Mouse (Mus musculus): Measurements from ENCODE around the gene Nudt22. TPM values are rescaled to one million over a fixed set of nuclear protein-coding genes. Genes with fewer than 3 reads are reported as not detected.

Nudt22 gene
- polyA plus RNA-seq, 1 experiment from 2014 or later, result 23.8 TPM

DNA sequence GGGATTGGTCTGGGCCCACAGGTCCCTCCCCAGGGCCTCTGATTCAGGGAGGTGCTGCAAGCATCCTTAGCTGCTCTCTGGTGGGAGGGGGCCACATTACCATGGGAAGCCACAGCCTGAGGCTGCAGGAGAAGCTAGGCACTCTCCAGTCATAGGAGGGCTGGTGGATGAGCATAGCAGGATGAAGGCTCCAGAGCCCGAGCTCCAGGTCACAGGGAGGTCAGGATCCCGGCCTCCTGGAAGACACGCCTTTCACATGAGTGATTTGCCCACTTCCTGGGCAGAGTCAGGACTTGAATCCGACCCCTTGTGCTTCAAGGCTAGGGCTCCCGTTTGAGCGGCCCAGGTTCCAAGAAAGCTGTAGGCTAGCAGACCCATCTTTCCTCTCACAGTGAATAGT lies 24.3 kb downstream of the Nudt22 start:
- H3K4me3 ChIP-seq, result no peak overlapping the region
- peaks cover 39% of the 10 kb centered on the region for H3K27me3 ChIP-seq
- H3K4me2 ChIP-seq, result no peak overlapping the region
- H3K9me3 ChIP-seq, result no peaks in the 10 kb centered on the region
- H3K36me3 ChIP-seq, result peaks cover 1% of the 10 kb centered on the region; the same call in 1 of the 2 replicates
- H3K4me1 ChIP-seq (replicated peaks), result peaks cover 44% of the 10 kb centered on the region
- no peak overlapping the region for H3K27ac ChIP-seq
- WGBS, result 40% methylated on average over 6 of the region's 6 CpGs
- peak overlapping the region; percentile 19; the same call in 1 of the 2 replicates for H3K9ac ChIP-seq
- no peak for ATAC-seq (ENCODE audit: low FRiP score)

- Histone ChIP-seq H3K4me3 (peak overlapping the region; percentile 41; the same call in 1 of the 2 replicates), H3K9ac (0 out of 2 replicates have a peak overlapping the region, but pooled peaks have one; percentile 36)
- WGBS, result 21% methylated on average over 11 of the region's 11 CpGs
Measured at GRCm38 (mm10) chr19:6970460-6971085, 25.3 kb downstream of the Nudt22 start.

GRCm38 (mm10) chr19:6969665-6970381 lies 26.1 kb downstream of the Nudt22 start:
- peaks cover 33% of the 10 kb centered on the region for H3K4me1 ChIP-seq (replicated peaks)
- H3K4me3 ChIP-seq, result peak overlapping the region; percentile 41
- no peaks in the 10 kb centered on the region for H3K36me3 ChIP-seq
- peak overlapping the region; percentile 48 for H3K4me2 ChIP-seq
- peaks cover 39% of the 10 kb centered on the region for H3K27me3 ChIP-seq
- 1% methylated on average over 36 of the region's 55 CpGs for WGBS
- H3K27ac ChIP-seq, result no peak overlapping the region
- H3K9me3 ChIP-seq, result no peaks in the 10 kb centered on the region
- peak overlapping the region; percentile 64 for H3K9ac ChIP-seq
- ATAC-seq (ENCODE audit: low FRiP score), result 0 out of 2 replicates have a peak, but pooled peaks have one; percentile 0

More at GRCm38 (mm10) chr19:6970460-6971085, 25.3 kb downstream of the Nudt22 start:
- Histone ChIP-seq H3K27ac (peak overlapping the region; percentile 30), H3K9me3 (no peaks in the 10 kb centered on the region), H3K36me3 (no peaks in the 10 kb centered on the region), H3K27me3 (peaks cover 39% of the 10 kb centered on the region), H3K4me1 (replicated peaks) (peaks cover 33% of the 10 kb centered on the region), H3K4me2 (peak overlapping the region; percentile 48)
- no peak for ATAC-seq (ENCODE audit: low FRiP score)

DNA sequence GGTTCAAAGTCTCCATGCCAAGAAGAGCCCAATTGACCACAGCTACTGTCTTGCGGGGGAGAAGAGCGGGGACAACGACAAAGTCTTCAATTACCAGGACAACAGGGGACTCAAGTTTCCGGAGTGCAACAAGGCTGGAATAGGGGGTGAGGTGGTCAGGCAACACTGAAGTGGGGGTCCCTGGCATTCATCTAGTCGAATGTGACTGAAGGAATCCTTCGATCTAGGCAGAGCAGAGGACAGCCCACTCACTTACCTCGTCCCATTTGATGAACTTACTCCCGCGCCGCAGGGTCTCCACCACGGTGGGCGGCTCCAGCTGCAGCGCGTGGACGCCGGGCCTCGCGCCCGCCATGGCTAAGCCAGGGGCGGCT lies 26.6 kb downstream of the Nudt22 start:
- 2% methylated on average over 17 of the region's 20 CpGs for WGBS
- Histone ChIP-seq H3K4me2 (peak overlapping the region; percentile 48), H3K4me1 (replicated peaks) (peaks cover 33% of the 10 kb centered on the region), H3K9ac (peak overlapping the region; percentile 64), H3K9me3 (no peaks in the 10 kb centered on the region), H3K27ac (no peak overlapping the region), H3K36me3 (no peaks in the 10 kb centered on the region), H3K4me3 (peak overlapping the region; percentile 41), H3K27me3 (peaks cover 39% of the 10 kb centered on the region)
- peak; percentile 11; the same call in 1 of the 2 replicates for ATAC-seq (ENCODE audit: low FRiP score)

DNA sequence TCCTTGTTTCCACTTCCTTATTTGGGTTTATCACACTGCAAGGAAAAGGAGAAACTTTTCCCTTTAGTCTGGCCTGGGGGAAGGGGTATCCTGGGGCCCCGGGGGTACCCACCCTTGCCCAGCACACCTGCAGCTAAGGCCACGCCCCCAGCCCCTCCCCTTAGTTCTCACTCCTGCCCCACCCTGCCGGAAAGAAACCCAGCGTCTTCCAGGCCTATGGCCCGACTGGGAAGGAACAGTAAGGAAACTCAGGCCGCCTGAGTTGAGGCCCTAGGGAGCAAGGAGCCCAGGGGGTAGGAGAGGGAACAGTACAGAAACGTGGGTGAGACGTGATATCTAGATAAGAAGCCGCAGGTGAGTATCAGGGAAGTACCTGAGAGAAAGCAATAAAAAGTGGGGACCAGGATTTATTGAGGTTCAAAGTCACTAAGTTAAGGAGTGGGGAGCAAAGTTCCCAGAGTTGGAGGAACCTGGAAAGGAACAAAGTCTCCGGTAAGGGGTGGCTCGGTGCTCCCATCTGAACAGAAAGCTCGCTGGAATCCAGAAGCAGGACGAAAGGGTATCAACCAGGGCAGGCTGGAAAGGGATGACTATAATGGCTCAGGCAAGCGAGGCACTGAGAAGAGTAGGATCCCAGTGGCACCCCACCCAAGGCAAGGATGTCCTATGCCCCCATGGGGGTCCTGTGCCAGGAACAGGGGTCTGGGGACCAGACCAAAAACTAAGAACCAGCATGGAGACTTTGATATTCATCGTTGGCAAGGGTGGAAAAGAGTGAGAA lies 27.2 kb downstream of the Nudt22 start:
- H3K4me1 ChIP-seq (replicated peaks), result peaks cover 28% of the 10 kb centered on the region
- ATAC-seq (ENCODE audit: low FRiP score), result no peak
- no peak overlapping the region for H3K27ac ChIP-seq
- H3K9me3 ChIP-seq, result no peaks in the 10 kb centered on the region
- H3K27me3 ChIP-seq, result peaks cover 39% of the 10 kb centered on the region
- H3K36me3 ChIP-seq, result no peaks in the 10 kb centered on the region
- peak overlapping the region; percentile 64; the same call in 1 of the 2 replicates for H3K9ac ChIP-seq
- peak overlapping the region; percentile 48 for H3K4me2 ChIP-seq
- WGBS, result 16% methylated on average over 15 of the region's 15 CpGs
- H3K4me3 ChIP-seq, result peak overlapping the region; percentile 41

- no peak overlapping the region for H3K4me3 ChIP-seq
- H3K4me1 ChIP-seq (replicated peaks), result peaks cover 16% of the 10 kb centered on the region
- no peaks in the 10 kb centered on the region for H3K9me3 ChIP-seq
- no peak overlapping the region for H3K27ac ChIP-seq
- H3K27me3 ChIP-seq, result no peaks in the 10 kb centered on the region
- 63% methylated on average over 10 of the region's 10 CpGs for WGBS
- H3K4me2 ChIP-seq, result no peak overlapping the region
- no peak overlapping the region for H3K9ac ChIP-seq
- H3K36me3 ChIP-seq, result peaks cover 53% of the 10 kb centered on the region
- ATAC-seq (ENCODE audit: low FRiP score), result no peak
Measured at GRCm38 (mm10) chr19:6956461-6956860, 39.5 kb downstream of the Nudt22 start.

GRCm38 (mm10) chr19:6955424-6955823 lies 40.5 kb downstream of the Nudt22 start:
- Histone ChIP-seq H3K4me2 (no peak overlapping the region), H3K9me3 (no peaks in the 10 kb centered on the region), H3K4me1 (replicated peaks) (peaks cover 16% of the 10 kb centered on the region), H3K36me3 (peaks cover 50% of the 10 kb centered on the region), H3K9ac (peak overlapping the region; percentile 35; the same call in 1 of the 2 replicates), H3K27ac (no peak overlapping the region), H3K27me3 (no peaks in the 10 kb centered on the region), H3K4me3 (no peak overlapping the region)
- no peak for ATAC-seq (ENCODE audit: low FRiP score)
- 84% methylated on average over 7 of the region's 7 CpGs for WGBS

DNA sequence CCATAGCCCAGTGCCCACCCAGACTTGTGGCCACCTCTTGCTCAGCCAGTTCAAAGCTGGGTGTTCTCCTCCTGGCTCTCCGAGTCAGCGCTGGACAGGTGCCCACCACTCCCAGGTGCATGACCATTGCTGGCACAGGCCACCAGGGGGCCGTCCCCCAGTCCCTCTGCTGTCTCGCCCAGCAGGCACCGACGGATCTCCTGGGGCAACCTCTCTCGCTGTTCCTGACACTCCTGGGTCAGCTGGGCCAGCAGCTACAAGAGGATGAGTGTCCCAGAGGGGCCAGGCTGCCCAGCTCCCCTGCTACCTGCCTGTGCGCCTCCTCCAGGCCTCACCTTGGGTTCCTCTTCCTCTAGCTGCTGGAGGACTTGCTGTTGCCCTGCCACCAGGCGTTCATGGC lies 41.9 kb downstream of the Nudt22 start:
- peak overlapping the region; percentile 31; the same call in 1 of the 2 replicates for H3K9ac ChIP-seq

GRCm38 (mm10) chr19:6952712-6953037 lies 43.2 kb downstream of the Nudt22 start:
- peak overlapping the region; percentile 98 for H3K4me2 ChIP-seq
- H3K27ac ChIP-seq, result peak overlapping the region; percentile 96
- no peaks in the 10 kb centered on the region for H3K9me3 ChIP-seq
- peak overlapping the region; percentile 80 for H3K9ac ChIP-seq
- peaks cover 26% of the 10 kb centered on the region for H3K4me1 ChIP-seq (replicated peaks)
- 41% methylated on average over 3 of the region's 3 CpGs for WGBS
- H3K27me3 ChIP-seq, result no peaks in the 10 kb centered on the region
- ATAC-seq (ENCODE audit: low FRiP score), result no peak
- peaks cover 36% of the 10 kb centered on the region for H3K36me3 ChIP-seq
- peak overlapping the region; percentile 59 for H3K4me3 ChIP-seq

More for the DNA sequence above, 41.9 kb downstream of the Nudt22 start:
- 44% methylated on average over 9 of the region's 9 CpGs for WGBS
- Histone ChIP-seq H3K4me3 (no peak overlapping the region), H3K4me1 (replicated peaks) (peaks cover 26% of the 10 kb centered on the region), H3K27ac (no peak overlapping the region), H3K36me3 (peaks cover 44% of the 10 kb centered on the region), H3K4me2 (no peak overlapping the region), H3K9me3 (no peaks in the 10 kb centered on the region), H3K27me3 (no peaks in the 10 kb centered on the region)
- ATAC-seq (ENCODE audit: low FRiP score), result no peak

GRCm38 (mm10) chr19:6951994-6952711 lies 43.8 kb downstream of the Nudt22 start:
- Histone ChIP-seq H3K27ac (peak overlapping the region; percentile 96), H3K36me3 (peaks cover 36% of the 10 kb centered on the region), H3K9ac (peak overlapping the region; percentile 80), H3K27me3 (no peaks in the 10 kb centered on the region), H3K4me2 (peak overlapping the region; percentile 98), H3K9me3 (no peaks in the 10 kb centered on the region), H3K4me1 (replicated peaks) (peaks cover 26% of the 10 kb centered on the region), H3K4me3 (peak overlapping the region; percentile 59)
- 4% methylated on average over 31 of the region's 31 CpGs for WGBS
- peak; percentile 24 for ATAC-seq (ENCODE audit: low FRiP score)

- ATAC-seq (ENCODE audit: low FRiP score), result peak; percentile 70
- H3K9ac ChIP-seq, result peak overlapping the region; percentile 80
- H3K9me3 ChIP-seq, result no peaks in the 10 kb centered on the region
- H3K27me3 ChIP-seq, result no peaks in the 10 kb centered on the region
- H3K4me3 ChIP-seq, result peak overlapping the region; percentile 59
- H3K36me3 ChIP-seq, result peaks cover 32% of the 10 kb centered on the region
- peak overlapping the region; percentile 96 for H3K27ac ChIP-seq
- under 1% methylated on average over 35 of the region's 35 CpGs for WGBS
- H3K4me2 ChIP-seq, result peak overlapping the region; percentile 98
- H3K4me1 ChIP-seq (replicated peaks), result peaks cover 26% of the 10 kb centered on the region
Measured at GRCm38 (mm10) chr19:6951381-6951968, 44.4 kb downstream of the Nudt22 start.
